Mouse (Mus musculus): Measurements from ENCODE around the gene Xaf1. TPM values are rescaled to one million over a fixed set of nuclear protein-coding genes. Genes with fewer than 3 reads are reported as not detected.

Gene Xaf1
- polyA plus RNA-seq, 1 experiment: not detected

DNA sequence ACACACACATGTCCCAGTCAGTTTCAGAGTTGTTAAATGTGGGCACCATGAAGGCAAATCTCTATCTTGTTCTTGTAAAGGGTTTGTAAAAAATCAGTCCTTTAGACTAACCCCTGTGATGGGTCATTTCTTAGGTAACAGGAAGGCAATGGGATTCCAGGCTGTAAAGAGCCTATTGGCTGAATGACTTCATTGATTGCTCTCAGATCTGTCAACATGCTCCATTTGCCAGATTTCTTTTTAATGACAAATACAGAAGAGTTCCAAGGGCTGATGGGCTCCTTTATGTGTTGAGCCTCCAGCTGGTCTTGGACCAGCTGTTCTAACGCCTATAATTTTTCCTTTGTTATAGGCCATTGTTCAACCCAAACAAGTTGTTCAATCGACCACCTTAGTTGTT, 8.3 kb upstream of the Xaf1 start:
- Histone ChIP-seq H3K27ac (ENCODE audit: insufficient read depth, low read depth, low read length) (no peak overlapping the region), H3K4me1 (ENCODE audit: control insufficient read depth, insufficient read depth, low read length) (no peaks in the 10 kb centered on the region), H3K4me3 (ENCODE audit: insufficient read depth, low read depth, low read length) (no peak overlapping the region)
- 67% methylated on average over 2 of the region's 2 CpGs for WGBS
- no peak for TF ChIP-seq POLR2A (IDR thresholded peaks at IDR 0.05; ENCODE audit: insufficient read depth, low read depth, low read length)
- no peak for TF ChIP-seq CTCF (IDR thresholded peaks at IDR 0.05; ENCODE audit: insufficient read depth, low read depth, low read length)

DNA sequence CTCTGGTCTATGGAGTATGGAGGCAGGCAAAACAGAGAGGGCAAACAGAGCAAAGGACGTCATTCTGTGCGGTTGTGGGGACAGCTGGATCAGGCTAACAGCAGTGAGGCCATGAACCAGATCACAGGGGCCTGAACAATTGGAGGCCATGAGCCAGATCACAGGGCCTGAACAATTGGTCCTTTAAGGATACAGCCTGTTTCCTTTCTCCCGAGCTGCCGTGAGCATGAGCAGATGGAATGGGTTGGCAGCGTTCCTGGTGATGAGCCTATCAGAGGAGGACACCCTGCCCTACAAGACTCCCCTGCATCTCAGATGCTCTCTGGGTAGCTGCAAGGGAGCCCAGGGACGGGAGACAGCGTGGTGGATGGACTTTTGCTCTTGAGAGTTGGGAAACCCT, 801 bp downstream of the Xaf1 start:
- WGBS: 81% methylated on average over 7 of the region's 7 CpGs
- Histone ChIP-seq H3K27ac (ENCODE audit: insufficient read depth, low read depth, low read length) (peak overlapping the region; percentile 11; the same call in 1 of the 2 replicates), H3K4me3 (ENCODE audit: insufficient read depth, low read depth, low read length) (no peak overlapping the region)

DNA sequence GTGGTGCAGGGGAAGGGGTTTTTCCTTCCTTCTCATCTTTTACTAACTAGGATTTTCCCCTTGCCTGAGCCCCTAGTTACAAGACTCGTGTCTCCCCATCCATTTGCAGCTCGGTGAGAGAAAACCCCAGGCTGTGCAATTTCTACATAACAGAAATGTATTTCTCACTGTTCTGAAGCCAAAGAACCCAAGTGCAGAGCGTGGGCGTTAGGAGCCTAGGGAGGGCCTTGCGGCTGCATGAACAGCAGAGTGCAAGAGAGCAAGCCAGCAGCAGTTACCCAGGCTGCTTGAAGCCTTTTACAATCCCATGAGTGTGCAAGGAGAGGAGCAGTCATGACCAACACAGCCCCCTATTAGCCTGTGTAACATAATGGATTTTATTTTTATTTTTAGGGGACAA, 6.0 kb downstream of the Xaf1 start:
- Histone ChIP-seq H3K4me1 (ENCODE audit: control insufficient read depth, insufficient read depth, low read length) (0 out of 2 replicates have a peak, but pooled peaks cover 5% of the 10 kb centered on the region), H3K4me3 (ENCODE audit: insufficient read depth, low read depth, low read length) (no peak overlapping the region), H3K27ac (ENCODE audit: insufficient read depth, low read depth, low read length) (no peak overlapping the region)
- TF ChIP-seq POLR2A (IDR thresholded peaks at IDR 0.05; ENCODE audit: insufficient read depth, low read depth, low read length) (no peak), CTCF (IDR thresholded peaks at IDR 0.05; ENCODE audit: insufficient read depth, low read depth, low read length) (no peak)
- WGBS: 55% methylated on average over 5 of the region's 5 CpGs

More for the DNA sequence above, 801 bp downstream of the Xaf1 start:
- peaks cover 7% of the 10 kb centered on the region; the same call in 1 of the 2 replicates for H3K4me1 ChIP-seq (ENCODE audit: control insufficient read depth, insufficient read depth, low read length)
- no peak for TF ChIP-seq POLR2A (IDR thresholded peaks at IDR 0.05; ENCODE audit: insufficient read depth, low read depth, low read length)
- no peak for TF ChIP-seq CTCF (IDR thresholded peaks at IDR 0.05; ENCODE audit: insufficient read depth, low read depth, low read length)

DNA sequence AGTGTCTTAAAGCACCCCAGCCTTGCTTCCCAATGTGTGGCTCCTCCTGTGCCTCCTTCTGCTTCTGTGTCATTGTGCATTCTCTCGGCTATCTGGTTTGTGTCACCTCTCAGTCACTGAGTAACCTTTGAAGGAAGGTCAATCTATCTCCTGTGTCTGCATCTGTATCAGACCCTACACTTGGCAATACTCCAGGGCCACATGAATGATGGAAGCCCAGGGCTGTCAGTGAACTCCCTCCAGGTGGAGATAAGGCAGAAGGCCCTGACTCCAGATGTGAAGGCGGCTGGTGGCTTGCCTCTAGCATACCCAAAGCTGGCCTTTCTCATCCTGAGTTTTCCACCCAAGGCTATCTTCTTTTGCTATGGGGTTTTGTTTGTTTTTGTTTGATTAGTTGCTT, 7.6 kb downstream of the Xaf1 start:
- TF ChIP-seq CTCF (IDR thresholded peaks at IDR 0.05; ENCODE audit: insufficient read depth, low read depth, low read length) (no peak), POLR2A (IDR thresholded peaks at IDR 0.05; ENCODE audit: insufficient read depth, low read depth, low read length) (no peak)
- H3K27ac ChIP-seq (ENCODE audit: insufficient read depth, low read depth, low read length): no peak overlapping the region
- H3K4me3 ChIP-seq (ENCODE audit: insufficient read depth, low read depth, low read length): no peak overlapping the region
- H3K4me1 ChIP-seq (ENCODE audit: control insufficient read depth, insufficient read depth, low read length): peaks cover 1% of the 10 kb centered on the region; the same call in 1 of the 2 replicates
- WGBS: 83% methylated on average over 2 of the region's 2 CpGs

DNA sequence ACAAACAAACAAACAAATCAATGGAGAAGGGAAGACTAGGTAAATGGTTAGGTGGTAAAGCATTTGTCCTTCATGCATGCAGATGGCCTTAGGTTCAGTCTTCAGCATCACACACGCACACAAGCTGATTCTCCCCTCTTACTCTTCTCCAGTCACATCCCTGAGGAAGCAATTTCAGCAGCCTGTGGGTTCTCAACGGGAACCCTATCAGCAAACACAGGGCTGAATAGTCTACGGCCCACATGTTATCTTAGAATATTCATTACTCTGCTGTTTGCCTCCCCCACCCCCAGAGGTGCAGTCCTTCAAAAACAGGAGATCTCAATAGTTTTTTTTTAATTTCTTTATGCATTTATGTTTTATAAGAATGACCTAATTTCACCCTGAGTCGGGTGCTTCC, 9.1 kb downstream of the Xaf1 start:
- TF ChIP-seq CTCF (IDR thresholded peaks at IDR 0.05; ENCODE audit: insufficient read depth, low read depth, low read length) (no peak), POLR2A (IDR thresholded peaks at IDR 0.05; ENCODE audit: insufficient read depth, low read depth, low read length) (no peak)
- Histone ChIP-seq H3K4me3 (ENCODE audit: insufficient read depth, low read depth, low read length) (no peak overlapping the region), H3K27ac (ENCODE audit: insufficient read depth, low read depth, low read length) (no peak overlapping the region), H3K4me1 (ENCODE audit: control insufficient read depth, insufficient read depth, low read length) (peaks cover 7% of the 10 kb centered on the region)
- WGBS: 89% methylated on average over 4 of the region's 4 CpGs

DNA sequence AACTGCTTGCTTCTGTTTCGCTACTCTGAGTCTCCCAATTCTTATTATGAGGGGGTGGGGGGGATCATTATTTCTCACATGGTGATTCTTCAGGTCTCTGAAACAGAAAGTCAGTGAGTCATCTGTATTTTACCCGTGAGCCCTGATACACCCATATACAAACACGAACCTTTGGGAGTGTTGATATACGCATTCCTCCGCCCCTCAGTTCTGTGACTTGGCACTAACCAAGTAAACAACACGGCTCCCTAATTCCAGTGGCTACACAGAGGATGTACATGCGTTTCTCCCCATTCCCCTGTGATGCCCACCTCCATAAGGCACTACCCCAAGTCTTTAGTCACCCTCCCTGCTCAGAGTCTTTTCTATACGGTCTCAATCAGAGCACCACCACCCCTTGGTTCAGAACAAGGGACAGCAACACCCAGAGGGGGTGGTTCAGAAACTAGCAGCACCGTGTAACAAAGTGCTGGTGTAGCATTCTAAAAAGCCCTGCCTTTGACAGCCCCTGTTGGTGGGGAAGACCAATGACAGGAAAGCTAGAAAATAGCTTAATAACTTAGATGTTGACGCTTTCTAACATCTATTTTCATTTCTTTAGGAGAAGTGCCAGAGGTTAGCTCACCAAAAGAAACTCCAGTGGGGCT, 10.0 kb downstream of the Xaf1 start:
- Histone ChIP-seq H3K27ac (ENCODE audit: insufficient read depth, low read depth, low read length) (no peak overlapping the region), H3K4me3 (ENCODE audit: insufficient read depth, low read depth, low read length) (no peak overlapping the region), H3K4me1 (ENCODE audit: control insufficient read depth, insufficient read depth, low read length) (peaks cover 7% of the 10 kb centered on the region)
- no peak for TF ChIP-seq POLR2A (IDR thresholded peaks at IDR 0.05; ENCODE audit: insufficient read depth, low read depth, low read length)
- no peak for TF ChIP-seq CTCF (IDR thresholded peaks at IDR 0.05; ENCODE audit: insufficient read depth, low read depth, low read length)
- WGBS: 61% methylated on average over 10 of the region's 10 CpGs

DNA sequence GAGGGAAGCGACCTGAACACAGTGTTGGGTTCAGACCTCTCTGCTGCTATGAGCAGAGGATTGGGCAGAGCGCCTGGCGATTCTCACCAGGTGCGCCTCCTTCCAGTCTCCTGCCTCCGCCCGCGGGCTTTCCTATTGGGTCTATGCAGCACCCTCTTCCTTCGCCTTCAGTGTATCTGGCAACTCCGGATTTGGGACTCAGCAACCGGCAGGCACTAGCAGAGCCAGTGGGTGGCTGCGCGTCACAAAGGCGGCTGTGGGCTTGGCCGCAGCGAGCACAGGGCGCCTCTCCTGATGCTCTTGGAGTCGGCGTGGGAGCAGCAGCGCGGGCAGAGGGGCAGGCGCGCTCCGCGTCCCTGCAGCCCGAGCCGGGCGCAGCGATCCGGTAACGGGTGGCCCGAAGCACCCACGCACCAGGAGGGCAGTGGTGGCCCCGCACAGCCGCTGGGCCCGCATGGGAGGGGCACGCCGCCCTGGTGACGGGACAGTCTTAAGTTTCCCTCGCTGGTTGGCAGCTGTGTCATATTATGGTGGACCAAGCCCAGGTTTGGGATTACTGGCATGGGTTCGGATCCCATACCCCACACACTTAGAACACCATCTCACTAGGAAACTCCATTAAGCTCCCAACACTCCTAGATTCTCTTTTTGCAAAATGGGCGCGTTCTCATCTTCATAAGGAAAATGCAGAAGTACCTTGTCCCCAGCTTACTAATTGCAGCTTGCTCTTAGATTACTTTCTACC, 12.9 kb downstream of the Xaf1 start, which contains the start of gene Fbxo39:
TSS of gene Fbxo39 (plus strand) at position 294 of the 745 bp plus-strand sequence.
- peak within 1 kb of the TSS; percentile 40 for H3K4me3 ChIP-seq (ENCODE audit: insufficient read depth, low read depth, low read length)
- no peak within 1 kb of the TSS for H3K27ac ChIP-seq (ENCODE audit: insufficient read depth, low read depth, low read length)
- TF ChIP-seq POLR2A (IDR thresholded peaks at IDR 0.05; ENCODE audit: insufficient read depth, low read depth, low read length) (no peak; the same call in 1 of the 2 replicates), CTCF (IDR thresholded peaks at IDR 0.05; ENCODE audit: insufficient read depth, low read depth, low read length) (no peak)
- peaks cover 7% of the 10 kb centered on the region for H3K4me1 ChIP-seq (ENCODE audit: control insufficient read depth, insufficient read depth, low read length)
- 12% methylated on average over 42 of the region's 42 CpGs for WGBS

DNA sequence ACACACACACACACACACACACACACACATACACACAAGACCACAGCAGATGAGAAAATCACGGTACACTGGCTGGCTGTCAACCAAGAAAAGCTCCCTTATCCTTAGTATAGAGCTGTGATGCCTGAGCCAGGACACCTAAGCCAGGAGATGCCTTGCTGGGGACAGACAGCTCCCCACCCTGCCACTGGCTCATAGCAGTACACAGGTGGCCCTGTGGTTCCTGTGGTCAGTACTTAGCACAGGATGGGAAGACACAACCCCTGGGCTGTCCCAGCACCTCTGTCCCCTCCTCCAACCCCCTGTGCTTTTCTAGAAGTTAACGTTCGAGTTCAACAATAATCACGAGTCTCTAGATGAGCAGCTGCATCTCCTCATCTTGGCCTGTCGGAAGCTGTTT, 16.6 kb downstream of the Xaf1 start:
- TF ChIP-seq CTCF (IDR thresholded peaks at IDR 0.05; ENCODE audit: insufficient read depth, low read depth, low read length): no peak
- TF ChIP-seq POLR2A (IDR thresholded peaks at IDR 0.05; ENCODE audit: insufficient read depth, low read depth, low read length): no peak
- Histone ChIP-seq H3K4me3 (ENCODE audit: insufficient read depth, low read depth, low read length) (no peak overlapping the region), H3K4me1 (ENCODE audit: control insufficient read depth, insufficient read depth, low read length) (peaks cover 7% of the 10 kb centered on the region), H3K27ac (ENCODE audit: insufficient read depth, low read depth, low read length) (no peak overlapping the region)
- 84% methylated on average over 5 of the region's 5 CpGs for WGBS

DNA sequence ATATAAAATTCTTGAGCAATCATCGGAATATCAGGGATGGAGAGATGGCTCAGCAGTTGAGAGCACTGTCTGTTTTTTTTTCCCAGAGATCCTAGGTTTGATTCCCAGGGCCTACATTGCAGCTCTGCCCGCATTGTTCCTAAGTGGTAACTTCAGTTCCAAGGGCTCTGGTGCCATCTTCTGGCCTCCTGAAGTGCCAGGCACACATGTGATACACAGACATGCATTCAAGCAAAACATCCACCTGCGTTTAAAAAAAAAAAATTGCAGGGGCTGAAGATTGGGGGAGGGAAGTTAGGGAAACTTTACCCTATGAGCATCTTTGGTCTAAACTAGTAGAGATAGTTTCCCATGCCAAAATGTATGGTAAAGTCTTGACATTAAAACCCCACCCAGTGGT, 23.0 kb downstream of the Xaf1 start:
- Histone ChIP-seq H3K4me1 (ENCODE audit: control insufficient read depth, insufficient read depth, low read length) (no peaks in the 10 kb centered on the region), H3K27ac (ENCODE audit: insufficient read depth, low read depth, low read length) (no peak overlapping the region), H3K4me3 (ENCODE audit: insufficient read depth, low read depth, low read length) (no peak overlapping the region)
- WGBS: 82% methylated on average over 3 of the region's 3 CpGs
- TF ChIP-seq CTCF (IDR thresholded peaks at IDR 0.05; ENCODE audit: insufficient read depth, low read depth, low read length): no peak
- no peak for TF ChIP-seq POLR2A (IDR thresholded peaks at IDR 0.05; ENCODE audit: insufficient read depth, low read depth, low read length)

All from olfactory bulb, adult 2 months (tissue).